Mouse (Mus musculus): ENCODE results near the gene Cdc14a.

DNA sequence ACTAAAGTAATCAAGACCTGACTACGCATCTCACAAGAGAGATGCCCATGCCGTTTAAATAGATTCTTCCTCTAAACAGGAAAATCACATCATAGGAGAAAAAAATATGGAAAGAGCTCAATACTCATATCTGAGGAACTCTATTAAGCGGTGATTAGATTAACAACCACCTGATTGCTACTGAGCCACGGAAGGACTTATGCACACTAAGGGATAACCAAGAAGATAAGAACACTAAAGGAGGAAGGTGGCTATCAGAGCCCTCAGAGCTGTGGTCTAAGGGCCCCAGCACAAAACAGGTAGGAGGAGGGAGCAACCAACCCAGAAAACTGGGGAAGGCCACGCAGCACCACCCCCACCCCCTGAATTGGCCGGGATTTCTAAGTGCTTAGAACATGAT, 37.5 kb downstream of the Cdc14a start:
- TF ChIP-seq POLR2A (IDR thresholded peaks at IDR 0.05; ENCODE audit: extremely low read depth, insufficient read depth, low read length) (no peak), CTCF (IDR thresholded peaks at IDR 0.05; ENCODE audit: extremely low read depth, insufficient read depth, low read length) (no peak)
